Mouse (Mus musculus) testis, adult 2 months (tissue): ENCODE data around the gene Fam120a. TPM values are rescaled to one million over a fixed set of nuclear protein-coding genes. Genes with fewer than 3 reads are reported as not detected.
A peak's percentile ranks its signal among the peaks of the same experiment; 100 is the strongest.

Experiments
- H3K27ac ChIP-seq: fragments of 200-500 bp; 2 replicates; pipeline ENCODE4 v1.5.1; 2012; ENCODE audit warnings: low read depth, low read length; ENCODE audit not compliant: control insufficient read depth, insufficient read depth
- H3K27me3 ChIP-seq: fragments of 200-500 bp; 2 replicates; pipeline ENCODE4 v1.6.1; 2012; ENCODE audit warnings: mild to moderate bottlenecking, low read length, moderate library complexity; ENCODE audit not compliant: control insufficient read depth, insufficient read depth
- H3K36me3 ChIP-seq: fragments of 200-500 bp; 2 replicates; pipeline ENCODE4 v1.6.1; 2012; ENCODE audit warnings: mild to moderate bottlenecking, low read length; ENCODE audit not compliant: control insufficient read depth, insufficient read depth
- H3K4me1 ChIP-seq: fragments of 200-500 bp; 2 replicates; pipeline ENCODE4 v1.6.1; 2012; ENCODE audit warnings: low read length; ENCODE audit not compliant: control insufficient read depth, insufficient read depth
- H3K4me3 ChIP-seq: fragments of 200-500 bp; 2 replicates; pipeline ENCODE4 v1.5.1; 2012; ENCODE audit warnings: low read depth, mild to moderate bottlenecking, low read length, moderate library complexity, mixed read lengths; ENCODE audit not compliant: control insufficient read depth
- CTCF ChIP-seq: fragments of 200-500 bp; IDR thresholded peaks from 2 replicates; pipeline ENCODE4 v1.5.1; 2012; ENCODE audit warnings: low read depth, mild to moderate bottlenecking, inconsistent platforms, low read length, moderate library complexity; ENCODE audit not compliant: control insufficient read depth, insufficient read depth, insufficient replicate concordance
- POLR2A ChIP-seq: fragments of 200-500 bp; IDR thresholded peaks from 2 replicates; pipeline ENCODE4 v1.6.1; 2012; ENCODE audit warnings: low read depth, mild to moderate bottlenecking, inconsistent platforms, low read length, moderate library complexity; ENCODE audit not compliant: control insufficient read depth
- polyA plus RNA-seq: library from polyadenylated mRNA; depleted of rRNA; stranded (reverse); fragments of >200 nt; gene quantifications from 2 replicates; pipeline ENCODE4 v1.2.3, GENCODE M21; 2012

Gene Fam120a
- polyA plus RNA-seq, 1 experiment: 10.8 TPM

GRCm38 (mm10) chr13:48929535-48930110, 38.2 kb downstream of the Fam120a start:
- H3K27ac ChIP-seq: no peak overlapping the region
- no peak for TF ChIP-seq POLR2A
- TF ChIP-seq CTCF: no peak
- no peaks in the 10 kb centered on the region for H3K27me3 ChIP-seq
- no peaks in the 10 kb centered on the region for H3K4me1 ChIP-seq
- peak overlapping the region; percentile 75 for H3K4me3 ChIP-seq
- H3K36me3 ChIP-seq: no peaks in the 10 kb centered on the region; the same call in 1 of the 2 replicates

GRCm38 (mm10) chr13:48927609-48928008, 40.2 kb downstream of the Fam120a start:
- no peak overlapping the region for H3K27ac ChIP-seq
- no peaks in the 10 kb centered on the region; the same call in 1 of the 2 replicates for H3K36me3 ChIP-seq
- H3K27me3 ChIP-seq: no peaks in the 10 kb centered on the region
- H3K4me3 ChIP-seq: no peak overlapping the region
- TF ChIP-seq POLR2A: no peak
- TF ChIP-seq CTCF: no peak
- no peaks in the 10 kb centered on the region for H3K4me1 ChIP-seq

GRCm38 (mm10) chr13:48922712-48923111, 45.1 kb downstream of the Fam120a start:
- TF ChIP-seq CTCF (no peak), POLR2A (no peak)
- H3K4me1 ChIP-seq: no peaks in the 10 kb centered on the region
- H3K36me3 ChIP-seq: no peaks in the 10 kb centered on the region
- no peaks in the 10 kb centered on the region for H3K27me3 ChIP-seq
- H3K4me3 ChIP-seq: no peak overlapping the region
- H3K27ac ChIP-seq: no peak overlapping the region

- H3K27ac ChIP-seq: no peak overlapping the region
- H3K36me3 ChIP-seq: no peaks in the 10 kb centered on the region
- TF ChIP-seq CTCF: no peak
- TF ChIP-seq POLR2A: no peak
- no peaks in the 10 kb centered on the region for H3K4me1 ChIP-seq
- no peak overlapping the region for H3K4me3 ChIP-seq
- H3K27me3 ChIP-seq: no peaks in the 10 kb centered on the region
These were observed 46.6 kb downstream of the Fam120a start for GRCm38 (mm10) chr13:48921256-48921655.

GRCm38 (mm10) chr13:48919756-48920415, 47.9 kb downstream of the Fam120a start:
- Histone ChIP-seq H3K27me3 (no peaks in the 10 kb centered on the region), H3K4me3 (no peak overlapping the region), H3K36me3 (no peaks in the 10 kb centered on the region; the same call in 1 of the 2 replicates), H3K4me1 (no peaks in the 10 kb centered on the region), H3K27ac (no peak overlapping the region)
- TF ChIP-seq POLR2A (no peak), CTCF (no peak)

GRCm38 (mm10) chr13:48917113-48917599, 50.7 kb downstream of the Fam120a start:
- Histone ChIP-seq H3K4me3 (no peak overlapping the region), H3K27ac (no peak overlapping the region), H3K27me3 (no peaks in the 10 kb centered on the region), H3K36me3 (peaks cover 1% of the 10 kb centered on the region; the same call in 1 of the 2 replicates), H3K4me1 (no peaks in the 10 kb centered on the region)
- no peak for TF ChIP-seq CTCF
- TF ChIP-seq POLR2A: no peak

- Histone ChIP-seq H3K36me3 (peaks cover 1% of the 10 kb centered on the region; the same call in 1 of the 2 replicates), H3K4me1 (peaks cover 6% of the 10 kb centered on the region; the same call in 1 of the 2 replicates), H3K4me3 (no peak overlapping the region), H3K27ac (no peak overlapping the region), H3K27me3 (no peaks in the 10 kb centered on the region)
- no peak for TF ChIP-seq POLR2A
- no peak for TF ChIP-seq CTCF
These were observed 54.1 kb downstream of the Fam120a start for GRCm38 (mm10) chr13:48913680-48914079.
